Mouse (Mus musculus): ENCODE results near the gene Tdo2. TPM values are rescaled to one million over a fixed set of nuclear protein-coding genes. Genes with fewer than 3 reads are reported as not detected.

The Tdo2 gene
- polyA plus RNA-seq, 1 experiment, result 0.04 TPM

GRCm38 (mm10) chr3:81983120-81983895, 7.3 kb upstream of the Tdo2 start:
- TF ChIP-seq POLR2A (IDR thresholded peaks at IDR 0.05; ENCODE audit: borderline replicate concordance, extremely low read depth, insufficient read depth, insufficient read length, poor library complexity, severe bottlenecking) (no peak), CTCF (IDR thresholded peaks at IDR 0.05; ENCODE audit: borderline replicate concordance, extremely low read depth, insufficient read depth, insufficient read length) (no peak)
- no peak for DNase-seq (ENCODE audit: low read depth)

DNA sequence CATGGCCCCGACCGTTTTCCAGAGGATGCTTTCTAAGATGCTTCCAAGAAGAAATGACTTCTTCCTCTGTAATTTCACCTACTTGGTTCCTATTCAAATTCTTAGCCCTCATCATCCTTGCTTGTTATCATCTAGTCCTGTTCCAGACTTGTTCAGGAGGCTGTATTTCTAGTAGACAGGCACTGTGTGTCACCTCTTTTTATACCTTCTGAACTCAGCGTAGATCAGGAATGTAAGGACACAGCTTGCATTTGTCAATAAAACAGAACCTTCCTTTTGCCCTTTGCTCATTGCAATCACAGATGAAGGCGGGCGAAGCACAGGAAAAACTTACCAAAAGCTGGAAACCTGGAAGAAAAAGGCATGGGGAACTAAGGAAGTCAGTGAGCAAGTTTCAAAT, 6.0 kb upstream of the Tdo2 start, which contains the start of gene Asic5:
TSS of gene Asic5 (plus strand) at position 301 of the 400 bp plus-strand sequence.
- no peak for DNase-seq (ENCODE audit: low read depth)
- TF ChIP-seq CTCF (IDR thresholded peaks at IDR 0.05; ENCODE audit: borderline replicate concordance, extremely low read depth, insufficient read depth, insufficient read length) (no peak), POLR2A (IDR thresholded peaks at IDR 0.05; ENCODE audit: borderline replicate concordance, extremely low read depth, insufficient read depth, insufficient read length, poor library complexity, severe bottlenecking) (no peak)

GRCm38 (mm10) chr3:81981576-81981975, 5.6 kb upstream of the Tdo2 start:
- DNase-seq (ENCODE audit: low read depth), result no peak
- TF ChIP-seq CTCF (IDR thresholded peaks at IDR 0.05; ENCODE audit: borderline replicate concordance, extremely low read depth, insufficient read depth, insufficient read length), result no peak
- no peak for TF ChIP-seq POLR2A (IDR thresholded peaks at IDR 0.05; ENCODE audit: borderline replicate concordance, extremely low read depth, insufficient read depth, insufficient read length, poor library complexity, severe bottlenecking)

DNA sequence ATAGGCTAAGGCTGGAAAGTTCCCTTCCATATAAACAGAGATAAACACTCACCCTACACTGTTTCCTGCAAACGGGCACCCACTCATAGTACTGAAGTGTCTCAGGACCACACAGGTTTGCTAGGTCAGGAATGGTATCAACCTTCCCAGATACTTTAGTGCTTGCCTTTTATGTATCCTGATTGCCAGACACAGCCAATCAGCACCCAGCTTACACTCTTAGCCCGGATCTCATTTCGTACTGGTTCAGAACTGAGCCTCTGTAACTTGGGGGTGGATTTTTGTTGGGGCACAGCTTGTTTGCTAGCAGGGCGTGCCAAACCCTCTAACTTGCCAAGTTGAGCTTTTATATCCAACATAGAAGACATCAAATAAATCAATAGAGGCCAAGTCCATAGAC, 395 bp downstream of the Tdo2 start:
- DNase-seq (ENCODE audit: low read depth), result no peak
- TF ChIP-seq CTCF (IDR thresholded peaks at IDR 0.05; ENCODE audit: borderline replicate concordance, extremely low read depth, insufficient read depth, insufficient read length), result no peak
- no peak for TF ChIP-seq POLR2A (IDR thresholded peaks at IDR 0.05; ENCODE audit: borderline replicate concordance, extremely low read depth, insufficient read depth, insufficient read length, poor library complexity, severe bottlenecking)

DNA sequence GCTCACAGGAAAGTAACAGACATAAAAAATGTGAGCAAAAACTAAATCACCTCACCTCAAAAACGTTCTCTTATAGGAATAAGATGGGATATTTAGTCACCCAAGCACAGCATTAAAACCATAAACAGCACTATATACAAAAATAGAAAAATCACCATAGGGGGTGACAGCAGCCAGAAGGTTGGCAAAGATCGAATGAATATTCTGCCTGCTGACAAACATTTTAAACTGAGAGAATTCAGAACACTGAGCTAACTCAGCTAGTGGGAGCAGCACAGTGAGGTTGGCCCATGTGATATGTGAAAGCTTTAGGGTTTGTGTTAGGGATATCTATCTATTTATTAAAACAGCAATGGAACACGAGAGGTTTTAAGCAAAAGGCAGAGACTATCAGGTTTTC, 11.4 kb downstream of the Tdo2 start:
- no peak for DNase-seq (ENCODE audit: low read depth)
- TF ChIP-seq CTCF (IDR thresholded peaks at IDR 0.05; ENCODE audit: borderline replicate concordance, extremely low read depth, insufficient read depth, insufficient read length) (no peak), POLR2A (IDR thresholded peaks at IDR 0.05; ENCODE audit: borderline replicate concordance, extremely low read depth, insufficient read depth, insufficient read length, poor library complexity, severe bottlenecking) (no peak)

- TF ChIP-seq POLR2A (IDR thresholded peaks at IDR 0.05; ENCODE audit: borderline replicate concordance, extremely low read depth, insufficient read depth, insufficient read length, poor library complexity, severe bottlenecking) (no peak), CTCF (IDR thresholded peaks at IDR 0.05; ENCODE audit: borderline replicate concordance, extremely low read depth, insufficient read depth, insufficient read length) (no peak)
- peak; percentile 29 for DNase-seq (ENCODE audit: low read depth)
Measured at GRCm38 (mm10) chr3:81963768-81964167, 12.2 kb downstream of the Tdo2 start.

GRCm38 (mm10) chr3:81961336-81961735, 14.7 kb downstream of the Tdo2 start:
- DNase-seq (ENCODE audit: low read depth), result no peak
- no peak for TF ChIP-seq POLR2A (IDR thresholded peaks at IDR 0.05; ENCODE audit: borderline replicate concordance, extremely low read depth, insufficient read depth, insufficient read length, poor library complexity, severe bottlenecking)
- no peak for TF ChIP-seq CTCF (IDR thresholded peaks at IDR 0.05; ENCODE audit: borderline replicate concordance, extremely low read depth, insufficient read depth, insufficient read length)

DNA sequence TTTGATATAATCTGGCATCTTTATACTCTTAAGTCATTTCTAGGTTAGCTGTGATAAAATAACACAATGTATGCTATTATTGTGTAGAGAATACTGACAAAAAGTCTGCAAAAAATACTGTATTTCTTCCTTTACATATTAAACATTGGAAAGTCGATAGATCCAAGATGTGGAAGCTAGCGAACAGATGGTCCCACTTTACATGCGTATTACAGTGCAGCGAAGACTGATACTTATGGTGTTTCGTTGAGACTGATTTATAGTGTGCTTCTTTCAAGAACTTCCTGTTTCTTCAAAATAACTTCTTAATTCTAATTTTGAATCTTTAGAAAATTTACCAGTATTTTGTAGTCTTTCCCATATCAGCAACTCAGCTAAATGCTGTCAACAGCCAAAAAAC, 18.5 kb downstream of the Tdo2 start:
- no peak for TF ChIP-seq CTCF (IDR thresholded peaks at IDR 0.05; ENCODE audit: borderline replicate concordance, extremely low read depth, insufficient read depth, insufficient read length)
- peak; percentile 37 for DNase-seq (ENCODE audit: low read depth)

DNA sequence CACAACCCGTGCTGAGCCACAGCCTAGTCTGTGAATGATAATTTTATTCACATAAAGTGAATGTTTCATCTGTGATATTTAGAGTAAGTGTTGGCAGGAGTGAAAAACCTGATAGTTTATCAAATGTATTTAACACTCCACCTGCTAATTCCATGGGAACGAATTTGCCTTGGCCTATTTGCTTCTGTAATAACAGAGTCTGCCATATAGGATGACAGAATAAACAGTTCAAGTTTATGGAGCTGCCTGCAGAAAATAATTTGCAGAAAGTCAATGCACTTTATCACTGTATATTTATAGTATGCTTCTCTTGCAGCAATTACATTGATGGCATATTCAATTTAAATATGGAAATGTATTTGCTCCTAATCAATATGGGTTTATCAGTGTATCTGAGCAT, 24.2 kb downstream of the Tdo2 start:
- DNase-seq (ENCODE audit: low read depth), result no peak
- TF ChIP-seq CTCF (IDR thresholded peaks at IDR 0.05; ENCODE audit: borderline replicate concordance, extremely low read depth, insufficient read depth, insufficient read length), result no peak
- TF ChIP-seq POLR2A (IDR thresholded peaks at IDR 0.05; ENCODE audit: borderline replicate concordance, extremely low read depth, insufficient read depth, insufficient read length, poor library complexity, severe bottlenecking), result no peak

GRCm38 (mm10) chr3:81949048-81949447, 27.0 kb downstream of the Tdo2 start:
- no peak for TF ChIP-seq POLR2A (IDR thresholded peaks at IDR 0.05; ENCODE audit: borderline replicate concordance, extremely low read depth, insufficient read depth, insufficient read length, poor library complexity, severe bottlenecking)
- no peak for TF ChIP-seq CTCF (IDR thresholded peaks at IDR 0.05; ENCODE audit: borderline replicate concordance, extremely low read depth, insufficient read depth, insufficient read length)
- DNase-seq (ENCODE audit: low read depth), result no peak

GRCm38 (mm10) chr3:81944851-81945393, 31.1 kb downstream of the Tdo2 start:
- no peak for DNase-seq (ENCODE audit: low read depth)
- no peak for TF ChIP-seq CTCF (IDR thresholded peaks at IDR 0.05; ENCODE audit: borderline replicate concordance, extremely low read depth, insufficient read depth, insufficient read length)
- TF ChIP-seq POLR2A (IDR thresholded peaks at IDR 0.05; ENCODE audit: borderline replicate concordance, extremely low read depth, insufficient read depth, insufficient read length, poor library complexity, severe bottlenecking), result no peak

DNA sequence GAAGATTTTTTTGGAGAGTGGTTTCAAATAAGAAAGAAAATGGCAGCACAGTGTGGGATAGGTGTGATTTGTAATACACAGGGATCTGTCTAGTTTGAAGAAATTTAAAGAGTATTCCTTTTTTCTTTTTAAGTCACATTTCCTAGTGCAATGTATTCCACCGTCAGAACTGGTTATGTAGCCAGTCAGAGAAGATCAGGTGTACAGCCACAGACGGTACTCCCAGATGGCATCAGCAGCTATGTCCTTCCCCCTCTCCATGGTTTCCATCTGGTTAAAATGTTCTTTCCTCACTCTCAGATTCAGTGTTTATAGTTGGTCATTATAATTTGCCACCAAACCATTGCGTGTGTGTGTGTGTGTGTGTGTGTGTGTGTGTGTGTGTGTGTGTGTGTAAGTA, 32.9 kb downstream of the Tdo2 start:
- no peak for TF ChIP-seq POLR2A (IDR thresholded peaks at IDR 0.05; ENCODE audit: borderline replicate concordance, extremely low read depth, insufficient read depth, insufficient read length, poor library complexity, severe bottlenecking)
- TF ChIP-seq CTCF (IDR thresholded peaks at IDR 0.05; ENCODE audit: borderline replicate concordance, extremely low read depth, insufficient read depth, insufficient read length), result no peak
- DNase-seq (ENCODE audit: low read depth), result no peak

Measured in brain, embryonic 14.5 days (tissue).